Mouse (Mus musculus): ENCODE measurements around the gene Tmem130.

DNA sequence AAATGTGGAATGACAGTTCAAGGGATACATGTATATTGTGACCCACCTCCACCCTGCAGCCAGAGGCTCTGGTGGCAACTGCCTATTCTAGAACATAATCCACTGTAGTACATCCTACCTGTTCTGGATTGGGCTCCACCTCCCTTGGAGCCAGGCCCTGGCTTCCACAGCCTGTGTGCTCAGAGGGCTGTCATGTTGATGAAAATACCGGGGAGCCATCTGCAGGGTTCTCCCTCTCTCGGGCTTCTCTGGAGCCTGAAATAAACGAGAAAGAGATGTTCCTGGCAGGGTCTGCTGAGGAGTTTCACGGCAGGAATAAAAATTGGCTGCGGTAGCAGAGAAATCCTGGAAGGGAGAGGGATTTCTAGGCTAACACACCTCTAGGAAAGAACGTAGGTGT lies 41.8 kb downstream of the Tmem130 start:
- TF ChIP-seq CTCF (IDR thresholded peaks at IDR 0.05; ENCODE audit: control insufficient read depth, insufficient read depth, insufficient read length), result no peak
- TF ChIP-seq MYOD1 (IDR thresholded peaks at IDR 0.05; ENCODE audit: control insufficient read depth, insufficient read length, low read depth), result no peak
- TF ChIP-seq MYOG (IDR thresholded peaks at IDR 0.05; ENCODE audit: control insufficient read depth, extremely low read depth, insufficient read length), result no peak

Data from C2C12 (cell line).